Mouse (Mus musculus) embryonic fibroblast, embryonic 13.5 days (primary cell): ENCODE results near the gene Stat1.

ENCODE experiments used
- CTCF ChIP-seq: IDR thresholded peaks from 2 replicates; pipeline ENCODE4 v1.5.1; 2011; ENCODE audit warnings: mild to moderate bottlenecking, control low read depth, low read length, moderate library complexity, borderline replicate concordance; ENCODE audit not compliant: insufficient read depth
- POLR2A ChIP-seq: IDR thresholded peaks from 2 replicates; pipeline ENCODE4 v1.6.1; 2011; ENCODE audit warnings: low read depth, mild to moderate bottlenecking, control low read depth, low read length, moderate library complexity

DNA sequence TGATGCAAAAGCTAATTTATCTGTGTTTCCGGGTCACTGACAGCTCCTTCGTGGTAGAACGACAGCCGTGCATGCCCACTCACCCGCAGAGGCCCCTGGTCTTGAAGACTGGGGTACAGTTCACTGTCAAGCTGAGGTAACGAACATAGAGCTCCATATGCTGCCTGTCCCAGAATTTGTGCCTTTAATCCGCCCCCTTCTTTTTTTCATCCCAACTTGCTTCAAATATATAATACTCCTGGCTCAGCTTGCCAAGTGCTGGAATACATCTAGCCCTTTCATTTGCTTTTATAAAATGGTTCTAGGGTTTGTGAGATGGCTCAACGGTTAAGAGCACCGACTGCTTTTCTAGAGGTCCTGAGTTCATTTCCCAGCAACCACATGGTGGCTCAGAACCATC lies 21.3 kb downstream of the Stat1 start:
- TF ChIP-seq POLR2A (no peak), CTCF (no peak)
